Mouse (Mus musculus): ENCODE results near the gene Gm45717. TPM values are rescaled to one million over a fixed set of nuclear protein-coding genes. Genes with fewer than 3 reads are reported as not detected.

The Gm45717 gene
- 1.1 TPM in 1 of 2 replicates, not detected in the other for polyA plus RNA-seq (2012; rRNA removed)

GRCm38 (mm10) chr7:140955758-140956555 is at the start of gene Gm45717, which contains the start of gene Ifitm2:
Gene Gm45717, minus strand, starts transcription at chr7:140955937.
Gene Ifitm2, minus strand, starts transcription at chr7:140955987.
- 4% methylated on average over 11 of the region's 11 CpGs for WGBS
- Histone ChIP-seq H3K4me1 (ENCODE audit: control insufficient read depth, insufficient read depth, insufficient read length, low read length) (peaks cover 14% of the 10 kb centered on the region), H3K27ac (ENCODE audit: insufficient read depth, low read depth, low read length) (peak within 1 kb of the TSS; percentile 89), H3K27me3 (ENCODE audit: control insufficient read depth, insufficient read depth, low read length) (no peaks in the 10 kb centered on the region), H3K36me3 (ENCODE audit: control insufficient read depth, insufficient read depth, low read length) (0 out of 2 replicates have a peak, but pooled peaks cover 3% of the 10 kb centered on the region), H3K4me3 (ENCODE audit: low read depth, low read length) (peak within 1 kb of the TSS; percentile 61)
- TF ChIP-seq CTCF (IDR thresholded peaks at IDR 0.05; ENCODE audit: extremely low read depth, insufficient read length, insufficient replicate concordance, low read depth, low read length) (no peak), POLR2A (IDR thresholded peaks at IDR 0.05; ENCODE audit: low read depth, low read length) (no peak; the same call in 1 of the 2 replicates)

- Histone ChIP-seq H3K4me1 (ENCODE audit: control insufficient read depth, insufficient read depth, insufficient read length, low read length) (peaks cover 6% of the 10 kb centered on the region), H3K27me3 (ENCODE audit: control insufficient read depth, insufficient read depth, low read length) (no peaks in the 10 kb centered on the region), H3K4me3 (ENCODE audit: low read depth, low read length) (no peak overlapping the region), H3K27ac (ENCODE audit: insufficient read depth, low read depth, low read length) (no peak overlapping the region), H3K36me3 (ENCODE audit: control insufficient read depth, insufficient read depth, low read length) (no peaks in the 10 kb centered on the region)
- 85% methylated on average over 5 of the region's 5 CpGs for WGBS
- TF ChIP-seq POLR2A (IDR thresholded peaks at IDR 0.05; ENCODE audit: low read depth, low read length) (no peak), CTCF (IDR thresholded peaks at IDR 0.05; ENCODE audit: extremely low read depth, insufficient read length, insufficient replicate concordance, low read depth, low read length) (no peak)
Observed at GRCm38 (mm10) chr7:141003248-141004010, 47.7 kb upstream of the Gm45717 start.

GRCm38 (mm10) chr7:141000881-141001708 is 45.4 kb upstream of the Gm45717 start:
- H3K27me3 ChIP-seq (ENCODE audit: control insufficient read depth, insufficient read depth, low read length): no peaks in the 10 kb centered on the region
- H3K27ac ChIP-seq (ENCODE audit: insufficient read depth, low read depth, low read length): no peak overlapping the region
- H3K4me1 ChIP-seq (ENCODE audit: control insufficient read depth, insufficient read depth, insufficient read length, low read length): peaks cover 6% of the 10 kb centered on the region
- whole genome bisulfite sequencing: 91% methylated on average over 15 of the region's 15 CpGs
- TF ChIP-seq POLR2A (IDR thresholded peaks at IDR 0.05; ENCODE audit: low read depth, low read length) (no peak), CTCF (IDR thresholded peaks at IDR 0.05; ENCODE audit: extremely low read depth, insufficient read length, insufficient replicate concordance, low read depth, low read length) (no peak)
- no peak overlapping the region for H3K4me3 ChIP-seq (ENCODE audit: low read depth, low read length)
- no peaks in the 10 kb centered on the region for H3K36me3 ChIP-seq (ENCODE audit: control insufficient read depth, insufficient read depth, low read length)

- no peak for TF ChIP-seq POLR2A (IDR thresholded peaks at IDR 0.05; ENCODE audit: low read depth, low read length)
- TF ChIP-seq CTCF (IDR thresholded peaks at IDR 0.05; ENCODE audit: extremely low read depth, insufficient read length, insufficient replicate concordance, low read depth, low read length): no peak
- Histone ChIP-seq H3K27me3 (ENCODE audit: control insufficient read depth, insufficient read depth, low read length) (no peaks in the 10 kb centered on the region), H3K36me3 (ENCODE audit: control insufficient read depth, insufficient read depth, low read length) (no peaks in the 10 kb centered on the region), H3K4me1 (ENCODE audit: control insufficient read depth, insufficient read depth, insufficient read length, low read length) (peaks cover 6% of the 10 kb centered on the region), H3K4me3 (ENCODE audit: low read depth, low read length) (no peak overlapping the region), H3K27ac (ENCODE audit: insufficient read depth, low read depth, low read length) (peak overlapping the region; percentile 67)
- 46% methylated on average over 11 of the region's 11 CpGs for WGBS
Observed at GRCm38 (mm10) chr7:140998853-140999700, 43.3 kb upstream of the Gm45717 start.

- Histone ChIP-seq H3K36me3 (ENCODE audit: control insufficient read depth, insufficient read depth, low read length) (no peaks in the 10 kb centered on the region), H3K27me3 (ENCODE audit: control insufficient read depth, insufficient read depth, low read length) (no peaks in the 10 kb centered on the region), H3K4me1 (ENCODE audit: control insufficient read depth, insufficient read depth, insufficient read length, low read length) (peaks cover 6% of the 10 kb centered on the region), H3K27ac (ENCODE audit: insufficient read depth, low read depth, low read length) (no peak overlapping the region), H3K4me3 (ENCODE audit: low read depth, low read length) (no peak overlapping the region)
- WGBS: 67% methylated on average over 1 of the region's 1 CpGs
- TF ChIP-seq CTCF (IDR thresholded peaks at IDR 0.05; ENCODE audit: extremely low read depth, insufficient read length, insufficient replicate concordance, low read depth, low read length) (no peak), POLR2A (IDR thresholded peaks at IDR 0.05; ENCODE audit: low read depth, low read length) (no peak)
Observed at GRCm38 (mm10) chr7:140997817-140998216, 42.1 kb upstream of the Gm45717 start.

- Histone ChIP-seq H3K27ac (ENCODE audit: insufficient read depth, low read depth, low read length) (no peak overlapping the region), H3K36me3 (ENCODE audit: control insufficient read depth, insufficient read depth, low read length) (no peaks in the 10 kb centered on the region), H3K27me3 (ENCODE audit: control insufficient read depth, insufficient read depth, low read length) (no peaks in the 10 kb centered on the region), H3K4me3 (ENCODE audit: low read depth, low read length) (no peak overlapping the region), H3K4me1 (ENCODE audit: control insufficient read depth, insufficient read depth, insufficient read length, low read length) (peaks cover 5% of the 10 kb centered on the region)
- TF ChIP-seq CTCF (IDR thresholded peaks at IDR 0.05; ENCODE audit: extremely low read depth, insufficient read length, insufficient replicate concordance, low read depth, low read length) (no peak), POLR2A (IDR thresholded peaks at IDR 0.05; ENCODE audit: low read depth, low read length) (no peak)
- WGBS: 90% methylated on average over 14 of the region's 14 CpGs
Observed at GRCm38 (mm10) chr7:140991117-140991689, 35.5 kb upstream of the Gm45717 start.

All from small intestine, adult 2 months (tissue).